In genomic region chr1:75653671-75654076, GRCm38 (mm10) we compare ENCODE assay signal across 8 mouse cellular contexts.
DNase-seq lines count a peak whose midpoint lies in the region; ATAC-seq and TF ChIP-seq lines count a peak whose summit lies in the region.

No protein-coding gene starts in this region.

- peak; percentile 47 for TF ChIP-seq CTCF in C2C12 (IDR thresholded peaks at IDR 0.05; ENCODE audit: control insufficient read depth, insufficient read depth, insufficient read length)
- TF ChIP-seq CTCF in embryonic fibroblast, embryonic 13.5 days (IDR thresholded peaks at IDR 0.05; ENCODE audit: borderline replicate concordance, insufficient read depth, low read length): peak; percentile 63

- ATAC-seq in heart, embryonic 11.5 days (replicated peaks; ENCODE audit: insufficient number of reproducible peaks, low FRiP score, low TSS enrichment): no peak
- no peak for ATAC-seq in kidney, embryonic 15.5 days (replicated peaks; ENCODE audit: low FRiP score)
- peak; percentile 38; the same call in 1 of the 2 replicates for ATAC-seq in limb, embryonic 14.5 days (ENCODE audit: low FRiP score, low read depth)

- TF ChIP-seq POLR2A in embryonic fibroblast, embryonic 13.5 days (IDR thresholded peaks at IDR 0.05; ENCODE audit: low read depth, low read length): no peak
- no peak for TF ChIP-seq POLR2A in limb, embryonic 14.5 days (IDR thresholded peaks at IDR 0.05; ENCODE audit: borderline replicate concordance, extremely low read depth, insufficient read depth, insufficient read length)

- H3K27ac ChIP-seq in embryonic fibroblast, embryonic 13.5 days (ENCODE audit: insufficient read depth, low read length): no peak overlapping the region
- no peak overlapping the region for H3K27ac ChIP-seq in heart, embryonic 11.5 days (ENCODE audit: low read depth, low read length)
- H3K27ac ChIP-seq in kidney, embryonic 15.5 days: no peak overlapping the region
- no peak overlapping the region for H3K27ac ChIP-seq in limb, embryonic 14.5 days (replicated peaks; ENCODE audit: low read depth, low read length)

- H3K79me3 ChIP-seq in C2C12 (ENCODE audit: low read depth): no peaks in the 10 kb centered on the region

- H3K4me1 ChIP-seq in embryonic fibroblast, embryonic 13.5 days (ENCODE audit: control insufficient read depth, insufficient read depth, low read length): no peaks in the 10 kb centered on the region
- no peaks in the 10 kb centered on the region for H3K4me1 ChIP-seq in heart, embryonic 11.5 days (ENCODE audit: control insufficient read depth, insufficient read depth, low read length)
- peaks cover 6% of the 10 kb centered on the region; the same call in 1 of the 2 replicates for H3K4me1 ChIP-seq in kidney, embryonic 15.5 days
- H3K4me1 ChIP-seq in limb, embryonic 14.5 days (ENCODE audit: control insufficient read depth, insufficient read depth, low read length): peaks cover 19% of the 10 kb centered on the region

- no peaks in the 10 kb centered on the region for H3K36me3 ChIP-seq in C2C12 (ENCODE audit: control insufficient read depth, insufficient read depth)
- H3K36me3 ChIP-seq in heart, embryonic 11.5 days (ENCODE audit: control insufficient read depth, insufficient read depth, low read length): no peaks in the 10 kb centered on the region
- no peaks in the 10 kb centered on the region for H3K36me3 ChIP-seq in kidney, embryonic 15.5 days
- H3K36me3 ChIP-seq in limb, embryonic 14.5 days (ENCODE audit: control insufficient read depth, insufficient read depth, low read length): no peaks in the 10 kb centered on the region

- 7% methylated on average over 9 of the region's 9 CpGs for WGBS in heart, embryonic 11.5 days (ENCODE audit: insufficient replicate concordance)
- WGBS in kidney, embryonic 15.5 days: 7% methylated on average over 9 of the region's 9 CpGs
- WGBS in limb, embryonic 14.5 days: 5% methylated on average over 9 of the region's 9 CpGs

- peaks cover 3% of the 10 kb centered on the region for H3K27me3 ChIP-seq in C2C12 (ENCODE audit: control insufficient read depth, insufficient read depth, insufficient read length)
- H3K27me3 ChIP-seq in heart, embryonic 11.5 days (ENCODE audit: control insufficient read depth, insufficient read depth, low read length): no peaks in the 10 kb centered on the region
- H3K27me3 ChIP-seq in kidney, embryonic 15.5 days: no peaks in the 10 kb centered on the region
- H3K27me3 ChIP-seq in limb, embryonic 14.5 days (ENCODE audit: control insufficient read depth, insufficient read depth, low read length): no peaks in the 10 kb centered on the region

- H3K9me3 ChIP-seq in heart, embryonic 11.5 days (replicated peaks; ENCODE audit: control insufficient read depth, low read length): no peaks in the 10 kb centered on the region
- no peaks in the 10 kb centered on the region for H3K9me3 ChIP-seq in kidney, embryonic 15.5 days (replicated peaks)
- H3K9me3 ChIP-seq in limb, embryonic 14.5 days (ENCODE audit: control insufficient read depth, low read length): no peaks in the 10 kb centered on the region

- peak overlapping the region; percentile 51 for H3K4me2 ChIP-seq in heart, embryonic 11.5 days
- peak overlapping the region; percentile 51 for H3K4me2 ChIP-seq in kidney, embryonic 15.5 days
- peak overlapping the region; percentile 28; the same call in 1 of the 2 replicates for H3K4me2 ChIP-seq in limb, embryonic 14.5 days (replicated peaks; ENCODE audit: low read depth, low read length, severe bottlenecking)

- DNase-seq in brain, adult 2 months (ENCODE audit: low read depth, low spot score): peak; percentile 86
- peak; percentile 70 for DNase-seq in limb, embryonic 14.5 days (ENCODE audit: low spot score)
- DNase-seq in neural tube, embryonic 10.5 days (ENCODE audit: extremely low spot score, low spot score): peak; percentile 76
- peak; percentile 6 for DNase-seq in thymus, postnatal 0 days (ENCODE audit: low spot score)

- no peaks in the 10 kb centered on the region for H3K79me2 ChIP-seq in C2C12 (ENCODE audit: control insufficient read depth, insufficient read depth)

- H3K9ac ChIP-seq in heart, embryonic 11.5 days (ENCODE audit: low read depth, low read length): no peak overlapping the region
- no peak overlapping the region for H3K9ac ChIP-seq in kidney, embryonic 15.5 days
- H3K9ac ChIP-seq in limb, embryonic 14.5 days (ENCODE audit: low read depth, low read length, severe bottlenecking): no peak overlapping the region

- no peak overlapping the region for H3K4me3 ChIP-seq in C2C12 (ENCODE audit: insufficient read depth, poor library complexity, severe bottlenecking)
- no peak overlapping the region for H3K4me3 ChIP-seq in embryonic fibroblast, embryonic 13.5 days (ENCODE audit: insufficient read depth, low read length)
- no peak overlapping the region for H3K4me3 ChIP-seq in heart, embryonic 11.5 days (ENCODE audit: low read depth, low read length)
- peak overlapping the region; percentile 19; the same call in 1 of the 2 replicates for H3K4me3 ChIP-seq in kidney, embryonic 15.5 days (replicated peaks)
- no peak overlapping the region for H3K4me3 ChIP-seq in limb, embryonic 14.5 days (replicated peaks; ENCODE audit: low read length)

- no peak overlapping the region for H3ac ChIP-seq in C2C12 (ENCODE audit: control insufficient read depth, insufficient read length, low read depth)

TF ChIP-seq in C2C12, 6 proteins besides CTCF, POLR2A, EP300 and RAD21:
- TF ChIP-seq CEBPB (IDR thresholded peaks at IDR 0.05; ENCODE audit: low read depth): no peak
- no peak for TF ChIP-seq MYOG (IDR thresholded peaks at IDR 0.05; ENCODE audit: control insufficient read depth, extremely low read depth, insufficient read length)
- TF ChIP-seq MYOD1 (IDR thresholded peaks at IDR 0.05; ENCODE audit: control insufficient read depth, insufficient read length, low read depth): no peak
- TF ChIP-seq USF1 (IDR thresholded peaks at IDR 0.05; ENCODE audit: low read depth): no peak
- no peak for TF ChIP-seq MAX (IDR thresholded peaks at IDR 0.05)
- no peak for TF ChIP-seq FOSL1 (IDR thresholded peaks at IDR 0.05; ENCODE audit: insufficient read depth, low read length, poor library complexity, severe bottlenecking)
TF ChIP-seq in C2C12: peak in this region for 0.

Comparison
In these comparisons a context has a peak if more than half of its experiments do, and no peak if none do; other contexts are left out.
1. DNase-seq: peak in every context shown above with its lines; median percentile 86 in brain, adult 2 months; 76 in neural tube, embryonic 10.5 days; 70 in limb, embryonic 14.5 days; 6 in thymus, postnatal 0 days.